In the genomic region with DNA sequence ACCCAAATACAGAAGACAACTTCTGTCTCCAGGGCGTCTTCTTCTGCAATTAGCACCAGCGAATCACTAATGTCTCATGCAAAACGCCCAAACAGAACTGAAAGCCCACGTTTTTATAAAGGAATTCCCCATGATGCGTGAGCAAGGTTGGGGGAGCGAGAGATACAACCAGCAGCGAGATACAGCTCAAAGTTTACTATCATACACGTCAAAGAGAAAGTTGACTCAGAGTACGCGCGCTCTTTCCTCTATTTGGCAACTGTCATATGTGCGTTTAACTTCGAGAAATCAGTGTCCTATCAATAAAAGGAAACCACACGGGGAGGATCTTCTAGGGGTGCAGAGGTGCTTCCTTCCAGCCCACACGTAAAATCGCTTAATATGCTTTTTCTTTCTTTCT, we compare ENCODE assay signal across 7 mouse cellular contexts. TPM values are rescaled to one million over a fixed set of nuclear protein-coding genes. Genes with fewer than 3 reads are reported as not detected.
DNase-seq lines count a peak whose midpoint lies in the region; ATAC-seq and TF ChIP-seq lines count a peak whose summit lies in the region.

No protein-coding gene starts in this region.

- peak overlapping the region; percentile 89 for H3K4me2 ChIP-seq in intestine, embryonic 15.5 days (replicated peaks)

- H3K4me3 ChIP-seq in thymus, adult 2 months (ENCODE audit: control insufficient read depth, insufficient read depth, low read length) = no peak overlapping the region; the same call in 1 of the 2 replicates
- H3K4me3 ChIP-seq in forebrain, embryonic 10.5 days = peak overlapping the region; percentile 80
- peak overlapping the region; percentile 79 for H3K4me3 ChIP-seq in intestine, embryonic 15.5 days (replicated peaks)

- H3K4me1 ChIP-seq in thymus, adult 2 months (replicated peaks; ENCODE audit: control insufficient read depth, insufficient read depth, low read length) = peaks cover 11% of the 10 kb centered on the region
- H3K4me1 ChIP-seq in forebrain, embryonic 10.5 days = peaks cover 29% of the 10 kb centered on the region
- H3K4me1 ChIP-seq in intestine, embryonic 15.5 days (replicated peaks) = no peaks in the 10 kb centered on the region

- no peaks in the 10 kb centered on the region for H3K27me3 ChIP-seq in thymus, adult 2 months (ENCODE audit: control insufficient read depth, insufficient read depth, low read length)
- peaks cover 56% of the 10 kb centered on the region for H3K27me3 ChIP-seq in forebrain, embryonic 10.5 days (ENCODE audit: poor library complexity, severe bottlenecking)
- H3K27me3 ChIP-seq in intestine, embryonic 15.5 days (replicated peaks) = no peaks in the 10 kb centered on the region

- ATAC-seq in intestine, embryonic 15.5 days = no peak

- TF ChIP-seq CTCF in thymus, adult 2 months (IDR thresholded peaks at IDR 0.05; ENCODE audit: borderline replicate concordance, control insufficient read depth, extremely low read depth, insufficient read depth, low read length, poor library complexity) = no peak

- H3K9me3 ChIP-seq in forebrain, embryonic 10.5 days = no peaks in the 10 kb centered on the region
- H3K9me3 ChIP-seq in intestine, embryonic 15.5 days = no peaks in the 10 kb centered on the region

- H3K9ac ChIP-seq in intestine, embryonic 15.5 days = peak overlapping the region; percentile 33; the same call in 1 of the 2 replicates

- TF ChIP-seq POLR2A in thymus, adult 2 months (IDR thresholded peaks at IDR 0.05; ENCODE audit: control insufficient read depth, extremely low read depth, insufficient read depth, low read length, poor library complexity) = no peak

- H3K27ac ChIP-seq in thymus, adult 2 months (ENCODE audit: control insufficient read depth, insufficient read depth, low read length) = no peak overlapping the region
- no peak overlapping the region for H3K27ac ChIP-seq in forebrain, embryonic 10.5 days
- no peak overlapping the region for H3K27ac ChIP-seq in intestine, embryonic 15.5 days

- WGBS in thymus, adult 2 months = 2% methylated on average over 16 of the region's 16 CpGs
- 4% methylated on average over 16 of the region's 16 CpGs for WGBS in forebrain, embryonic 10.5 days
- WGBS in intestine, embryonic 15.5 days = 4% methylated on average over 16 of the region's 16 CpGs

- H3K36me3 ChIP-seq in thymus, adult 2 months (ENCODE audit: control insufficient read depth, insufficient read depth, low read length) = no peaks in the 10 kb centered on the region
- no peaks in the 10 kb centered on the region for H3K36me3 ChIP-seq in forebrain, embryonic 10.5 days (replicated peaks)
- no peaks in the 10 kb centered on the region for H3K36me3 ChIP-seq in intestine, embryonic 15.5 days

- peak; percentile 3 for DNase-seq in thymus, postnatal 0 days (ENCODE audit: low spot score)
- no peak for DNase-seq in thymus, adult 2 months
- no peak for DNase-seq in forebrain, embryonic 10.5 days (ENCODE audit: extremely low spot score, low spot score)
- DNase-seq in neural tube, embryonic 10.5 days (ENCODE audit: extremely low spot score, low spot score) = peak; percentile 24
- no peak for DNase-seq in frontal cortex, postnatal 10 days (ENCODE audit: low spot score in 2 of 2)
- DNase-seq in lung, postnatal 4 days = no peak

RNA-seq across cellular contexts. Expression of a gene that starts 1.4 kb away (rescaled TPM):
- polyA plus RNA-seq in thymus, postnatal 0 days (2015; fragmentation: Nextera tagmentation; extraction: Ambion mirVana) = 0.55 and 0.65 TPM in 2 replicates
- polyA plus RNA-seq in thymus, adult 2 months (2012; rRNA removed) = 1.1 and 1.4 TPM in 2 replicates
- 4.2 and 4.8 TPM in 2 replicates for polyA plus RNA-seq in forebrain, embryonic 10.5 days (2016; fragmentation: Nextera tagmentation; extraction: Ambion mirVana)
- polyA plus RNA-seq in intestine, embryonic 15.5 days (2015; fragmentation: Nextera tagmentation; extraction: Ambion mirVana) = 8.7 and 9.1 TPM in 2 replicates

Comparison
In these comparisons a context has a peak if more than half of its experiments do, and no peak if none do; other contexts are left out.
1. DNase-seq: peak in thymus, postnatal 0 days (single experiment) and neural tube, embryonic 10.5 days (single experiment); none in thymus, adult 2 months (single experiment), forebrain, embryonic 10.5 days (single experiment), frontal cortex, postnatal 10 days (0 of 2) and lung, postnatal 4 days (0 of 2).